Mouse (Mus musculus) adrenal gland, postnatal 10 days (tissue): Measurements from ENCODE around the gene Ggact. TPM values are rescaled to one million over a fixed set of nuclear protein-coding genes. Genes with fewer than 3 reads are reported as not detected.
A peak's percentile ranks its signal among the peaks of the same experiment; 100 is the strongest.

Source experiments
- DNase-seq: peaks from one replicate; pipeline ENCODE4 v3.0.0; 2021; ENCODE audit warnings: mixed read lengths
- total RNA-seq, 2 experiments: library from RNA; stranded (reverse); gene quantifications; 2 replicates each; pipeline ENCODE4 v1.2.3; 2021

The Ggact gene
- total RNA-seq, 2 experiments from 2014 or later = 36.5 to 45.0 TPM

DNA sequence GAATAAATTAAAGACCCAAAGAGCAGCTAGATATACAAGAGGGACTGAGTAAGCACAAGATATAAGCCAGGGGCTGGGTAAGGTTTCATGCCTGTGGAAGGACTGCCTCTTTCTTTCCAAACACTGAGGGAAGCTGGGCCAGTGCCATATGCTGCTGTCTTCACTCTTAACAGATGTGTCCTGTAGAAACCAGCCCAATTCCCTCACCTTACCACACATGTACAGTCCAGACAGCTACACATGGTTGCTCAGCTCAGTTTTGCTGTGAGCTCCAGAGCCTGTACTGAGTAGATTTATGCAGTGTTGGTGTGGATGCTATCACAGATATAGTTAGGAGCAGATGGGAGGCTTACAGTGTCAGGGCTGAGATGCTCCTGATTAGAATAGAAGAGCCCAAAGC lies 12.9 kb downstream of the Ggact start:
- no peak for DNase-seq

DNA sequence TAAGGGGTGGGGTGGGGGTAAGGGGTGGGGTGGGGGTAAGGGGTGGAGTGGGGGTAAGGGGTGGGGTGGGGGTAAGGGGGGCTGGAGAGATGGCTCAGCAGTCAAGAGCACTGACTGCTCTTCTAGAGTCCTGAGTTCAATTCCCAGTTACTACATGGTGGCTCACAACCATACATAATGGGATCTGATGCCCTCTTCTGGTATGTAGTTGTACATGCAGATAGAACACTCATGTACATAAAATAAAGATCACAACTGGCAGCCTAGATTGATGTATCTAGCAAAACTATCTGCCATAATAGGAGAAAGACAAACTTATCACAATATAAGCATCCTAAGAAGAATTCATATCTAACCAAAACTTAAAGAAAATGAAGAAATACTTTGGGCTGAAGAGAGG lies 15.0 kb downstream of the Ggact start:
- DNase-seq = no peak

DNA sequence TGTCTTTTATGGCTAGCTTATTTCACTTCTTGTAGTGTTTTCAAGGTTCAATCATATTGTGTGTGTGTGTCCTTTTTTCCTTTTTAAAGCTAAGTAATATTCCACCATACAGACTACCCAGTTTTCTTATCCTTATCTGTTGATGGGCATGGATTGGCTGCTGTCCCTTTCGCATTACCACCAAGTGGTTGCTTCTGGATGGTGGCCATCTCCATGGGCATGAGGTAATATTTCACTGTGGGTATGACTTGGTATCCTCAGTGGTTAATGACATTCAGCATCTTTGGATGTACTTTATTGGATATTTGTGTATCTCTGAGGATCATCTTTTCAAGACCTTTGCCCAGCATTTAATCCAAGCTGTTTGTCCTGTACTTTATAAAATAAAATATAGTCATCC lies 17.5 kb downstream of the Ggact start:
- no peak for DNase-seq

DNA sequence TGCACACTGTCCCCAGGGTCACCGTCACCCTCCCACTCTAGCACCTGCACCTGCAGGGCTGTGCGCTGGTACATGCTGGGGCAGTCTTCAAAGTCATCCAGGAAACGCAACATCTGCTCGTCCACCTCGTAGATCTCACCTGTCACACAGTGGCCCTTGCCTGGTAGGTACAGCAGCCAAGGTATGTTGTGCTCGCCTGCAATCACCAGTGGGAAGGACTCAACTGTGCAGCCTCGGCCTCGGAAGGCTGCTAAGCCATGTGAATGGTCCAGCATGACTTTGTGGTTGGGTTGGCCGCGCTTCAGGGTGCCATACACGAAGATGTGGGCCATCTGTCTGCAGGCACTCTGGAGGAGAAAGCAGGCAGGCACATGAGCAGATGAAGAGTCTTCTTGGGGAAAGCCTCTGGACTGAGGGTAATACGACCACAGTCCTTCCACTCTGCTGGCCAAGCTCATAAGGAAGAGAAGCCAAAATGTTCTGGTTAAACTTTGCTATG lies 22.0 kb downstream of the Ggact start:
- no peak for DNase-seq

DNA sequence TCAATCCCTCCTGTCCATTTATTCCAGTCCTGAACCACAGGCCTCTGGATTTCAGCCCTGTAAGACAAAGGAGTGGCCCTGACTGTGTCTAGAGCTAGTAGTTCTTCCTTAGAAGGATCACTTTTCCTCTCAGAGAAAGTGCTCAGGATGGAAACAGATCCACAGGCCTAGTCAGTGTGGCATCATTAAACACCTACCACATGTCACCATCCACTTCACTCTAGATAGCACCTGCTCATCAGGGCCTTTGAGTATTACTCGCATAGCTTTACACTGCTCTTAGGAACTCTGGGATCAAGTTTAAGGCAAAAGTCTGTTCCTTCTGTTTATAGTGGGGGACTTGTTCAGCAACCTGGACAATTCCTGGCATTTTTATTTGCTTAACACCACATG lies 25.1 kb downstream of the Ggact start:
- DNase-seq = no peak

DNA sequence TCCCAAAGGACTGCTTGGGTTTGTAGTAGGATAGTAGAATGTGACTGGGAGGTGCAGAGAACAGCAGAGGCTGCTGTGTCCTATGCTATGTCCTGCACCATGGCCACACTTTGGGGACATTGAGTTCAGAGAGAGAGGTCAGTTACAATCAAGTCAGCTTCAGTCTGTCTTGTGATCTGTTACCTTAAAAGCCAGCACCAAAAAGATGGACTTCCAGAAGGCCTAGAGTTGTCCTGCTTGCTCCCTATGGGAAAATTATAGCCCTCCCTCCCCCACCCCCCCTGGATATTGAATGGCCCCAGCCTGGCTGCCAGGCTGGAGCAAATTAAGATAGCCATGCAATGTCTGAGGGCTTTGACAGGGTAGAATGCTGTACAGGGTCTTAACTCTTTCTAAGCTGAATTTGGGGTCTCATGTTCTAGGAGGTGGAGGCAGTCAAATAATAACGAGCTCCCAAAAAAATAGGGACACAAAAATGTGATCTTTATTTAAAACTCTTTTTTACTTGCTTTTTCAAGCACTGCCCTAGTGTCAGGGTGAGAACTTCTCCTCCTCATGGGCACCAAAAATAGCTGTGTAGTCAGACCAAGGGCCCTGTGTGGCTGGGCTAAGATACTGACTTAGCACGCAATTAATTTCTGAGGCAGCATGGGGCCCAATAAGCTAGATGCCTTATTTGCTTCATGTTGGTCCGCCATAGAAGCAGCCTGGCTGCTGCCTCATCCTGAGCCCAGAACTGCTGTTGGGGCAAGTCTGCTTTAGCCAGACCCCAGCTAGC lies 25.7 kb downstream of the Ggact start:
- no peak for DNase-seq

DNA sequence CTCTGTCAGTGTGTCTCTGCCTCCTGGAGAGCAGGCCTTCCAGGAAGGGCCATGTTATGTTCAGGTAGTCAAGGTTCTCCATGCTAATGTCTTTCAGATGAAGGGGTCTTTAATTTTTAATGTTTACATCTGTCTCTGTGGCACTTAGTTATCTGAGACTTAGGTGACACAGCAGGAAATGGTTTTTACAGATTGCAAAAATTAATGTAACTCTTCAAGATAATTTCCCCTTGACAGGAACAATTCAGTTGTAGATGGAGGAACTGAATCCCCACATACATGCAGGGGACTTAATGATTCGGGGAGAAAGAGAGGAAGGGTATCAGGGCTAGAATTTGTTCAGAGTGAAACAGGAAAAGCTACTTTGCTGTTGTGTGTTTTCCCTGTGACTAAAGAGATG lies 26.3 kb downstream of the Ggact start:
- no peak for DNase-seq

DNA sequence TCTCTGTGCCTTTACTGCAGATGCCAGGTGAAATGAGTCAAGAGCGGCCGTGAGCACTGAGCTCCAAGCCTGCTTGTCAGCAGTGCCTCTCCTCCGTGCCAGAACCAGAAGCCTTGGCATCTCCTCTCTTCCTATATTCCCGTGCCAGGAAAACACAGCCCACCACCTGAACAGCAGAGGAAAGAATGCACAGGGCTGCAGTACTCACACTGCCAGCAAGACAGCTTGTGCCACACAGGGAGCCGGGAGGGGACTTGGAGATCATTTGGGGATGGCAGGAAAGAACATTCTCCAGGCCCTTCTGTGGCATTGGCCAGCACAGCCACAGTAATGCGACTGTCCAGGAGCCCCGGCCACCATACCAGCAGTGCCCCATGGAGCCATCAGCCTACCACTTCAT lies 27.7 kb downstream of the Ggact start:
- no peak for DNase-seq

DNA sequence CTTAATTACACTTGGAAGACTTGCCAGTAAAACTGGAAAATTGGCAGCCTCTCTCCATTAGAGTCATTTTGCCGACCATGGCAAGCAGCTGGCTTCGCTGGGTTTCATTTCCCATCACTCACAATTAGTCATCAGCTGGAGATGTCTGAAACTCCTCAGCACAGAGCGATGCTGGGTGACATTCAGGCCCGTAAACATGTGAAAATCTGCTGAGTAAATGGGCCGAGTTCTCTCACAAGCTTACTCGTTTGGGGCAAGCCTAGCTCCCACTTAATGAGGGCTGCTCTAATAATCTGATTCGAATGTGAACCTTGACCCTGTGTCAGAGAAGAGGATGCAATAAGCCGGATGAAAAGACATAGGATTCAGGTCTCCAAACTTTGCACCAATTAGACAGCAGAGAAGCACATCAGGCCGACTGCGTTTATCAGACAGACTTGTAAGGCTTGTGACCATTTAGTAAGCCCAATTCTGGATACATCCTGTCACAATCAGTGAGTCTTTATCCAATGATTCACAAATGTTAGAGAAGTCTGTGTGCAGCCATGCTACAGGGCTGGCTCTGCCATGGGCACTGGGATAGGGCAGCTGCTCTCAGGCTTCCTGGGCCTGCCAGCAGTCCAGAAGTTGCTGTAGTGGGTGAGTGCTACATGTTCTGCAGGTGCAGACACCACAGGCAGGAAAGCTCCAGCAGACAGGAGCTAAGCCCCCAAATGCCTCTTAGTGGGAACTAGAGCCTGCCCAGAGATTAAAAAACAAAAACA lies 29.6 kb downstream of the Ggact start:
- no peak for DNase-seq

DNA sequence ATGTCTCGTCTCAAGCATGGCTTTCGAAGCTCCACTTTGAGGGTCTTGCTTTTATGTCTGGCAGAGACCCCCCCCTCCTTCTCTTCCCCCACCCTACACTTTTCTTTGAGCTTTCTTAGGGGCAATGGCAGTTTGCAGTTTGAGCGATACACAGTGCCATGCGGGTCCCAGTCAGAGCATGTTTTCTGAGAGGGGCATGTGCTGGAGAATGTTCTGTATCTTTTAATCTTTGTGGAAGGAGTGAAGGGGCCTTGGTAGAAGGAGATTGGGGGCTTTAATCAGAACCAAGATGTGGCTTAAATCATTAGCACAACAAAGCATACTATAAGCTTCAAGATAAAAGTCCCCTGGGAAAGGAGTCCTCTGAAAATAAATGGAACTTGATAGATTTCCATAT lies 30.1 kb downstream of the Ggact start:
- no peak for DNase-seq

DNA sequence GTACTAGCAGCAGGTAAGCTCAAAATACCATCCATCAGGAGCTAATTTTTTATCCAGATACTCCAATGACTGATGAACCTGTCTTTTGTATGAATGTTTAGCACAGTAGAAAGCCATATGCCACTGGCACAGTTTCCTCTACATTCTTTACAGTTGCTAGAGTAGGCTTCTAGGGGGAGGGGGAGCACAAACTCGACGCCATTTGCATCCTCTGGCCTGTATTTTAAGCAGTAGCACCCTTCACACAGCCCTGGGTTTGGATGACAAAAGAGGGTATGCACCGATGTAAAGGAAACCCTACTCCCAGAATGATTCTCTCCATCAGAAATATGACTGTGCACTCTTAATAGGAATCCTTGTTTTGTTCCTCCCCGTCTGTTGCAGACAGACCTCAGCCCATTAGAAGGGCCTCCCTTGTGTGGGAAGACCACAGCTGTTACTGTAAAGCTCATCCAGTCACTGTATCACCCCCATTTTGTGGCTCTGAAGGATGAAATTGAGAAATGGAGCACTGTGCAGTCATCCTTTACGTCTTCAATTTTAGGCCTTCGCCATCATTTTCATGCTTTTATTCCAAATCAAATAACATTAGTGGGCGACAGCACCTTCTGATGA lies 30.7 kb downstream of the Ggact start:
- DNase-seq = no peak

DNA sequence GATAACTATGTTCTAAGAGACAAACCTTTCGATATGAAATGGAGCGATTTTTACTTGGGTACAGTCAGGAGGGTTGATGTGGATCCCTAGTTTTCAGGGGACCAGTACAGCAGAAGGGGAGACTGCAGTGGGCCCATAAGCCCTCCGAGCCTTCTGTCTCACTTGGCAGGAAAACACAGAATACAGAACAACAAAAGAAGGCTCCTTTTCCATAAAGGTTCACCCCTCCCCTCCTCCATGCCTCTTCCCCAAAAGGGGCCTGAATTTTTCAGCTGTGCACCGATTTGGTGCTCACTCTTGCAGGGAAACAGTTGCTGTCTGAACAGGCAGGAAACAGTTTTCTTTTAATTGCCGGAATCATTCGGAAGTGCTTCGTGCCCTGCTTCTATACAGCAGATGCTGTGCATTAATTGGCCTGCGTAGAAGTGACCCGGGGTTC lies 31.3 kb downstream of the Ggact start:
- no peak for DNase-seq

DNA sequence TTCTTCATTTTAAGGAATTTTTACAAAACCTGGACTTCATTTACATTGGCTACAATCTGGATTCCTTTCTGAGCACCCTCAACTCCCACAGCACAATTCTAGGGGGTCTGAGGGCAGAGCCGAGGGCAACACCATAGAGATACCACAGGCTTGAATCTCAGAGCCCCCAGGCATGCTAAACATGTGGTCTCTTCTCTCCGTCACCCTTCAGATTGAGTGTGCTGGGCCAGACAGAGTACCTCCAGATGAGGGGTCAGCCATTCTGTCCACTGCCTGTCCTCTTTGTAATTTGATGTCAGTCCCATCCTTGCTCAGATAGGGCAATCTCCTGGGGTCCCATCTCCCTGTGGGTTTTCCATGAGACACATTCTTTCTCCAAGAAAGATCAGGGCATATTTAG lies 31.9 kb downstream of the Ggact start:
- no peak for DNase-seq

DNA sequence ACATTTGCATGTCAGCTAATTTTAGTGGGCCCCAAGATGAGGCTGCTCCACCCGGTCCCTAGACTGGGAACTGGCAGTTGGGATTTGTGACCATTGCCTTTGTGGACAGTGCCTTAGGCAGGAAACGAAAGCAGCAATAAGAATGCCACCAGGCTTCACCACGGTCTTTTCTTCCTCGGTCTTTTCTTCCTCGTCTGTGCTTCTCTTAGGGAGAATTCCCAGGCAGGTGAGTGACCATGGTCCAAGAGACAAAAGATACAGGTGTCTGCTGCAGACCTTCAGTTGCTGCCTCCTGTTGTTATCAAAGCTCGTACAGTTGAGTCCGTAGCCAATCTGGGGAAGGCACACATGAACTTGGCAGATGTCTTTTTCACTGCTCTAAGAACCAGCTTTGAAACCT lies 33.3 kb downstream of the Ggact start:
- DNase-seq = no peak

DNA sequence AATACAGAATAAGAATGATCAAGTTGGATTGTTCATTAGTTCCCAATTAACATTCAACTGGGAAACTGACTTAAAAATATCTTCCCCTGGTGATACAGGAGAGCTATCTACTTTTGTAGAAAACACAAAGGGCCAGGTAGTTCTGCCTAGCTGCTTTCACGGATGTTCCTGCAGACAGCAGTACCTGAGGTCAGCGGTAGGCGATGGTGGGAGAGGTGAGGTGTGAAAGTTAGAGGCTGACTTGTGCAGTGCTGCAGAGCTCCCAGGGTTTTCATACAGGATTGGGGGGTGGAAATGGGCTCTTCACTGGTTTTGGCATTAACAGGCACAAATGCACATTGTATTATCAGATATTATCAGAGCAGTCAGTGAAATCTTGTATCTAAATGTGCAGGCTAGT lies 35.8 kb downstream of the Ggact start:
- no peak for DNase-seq

DNA sequence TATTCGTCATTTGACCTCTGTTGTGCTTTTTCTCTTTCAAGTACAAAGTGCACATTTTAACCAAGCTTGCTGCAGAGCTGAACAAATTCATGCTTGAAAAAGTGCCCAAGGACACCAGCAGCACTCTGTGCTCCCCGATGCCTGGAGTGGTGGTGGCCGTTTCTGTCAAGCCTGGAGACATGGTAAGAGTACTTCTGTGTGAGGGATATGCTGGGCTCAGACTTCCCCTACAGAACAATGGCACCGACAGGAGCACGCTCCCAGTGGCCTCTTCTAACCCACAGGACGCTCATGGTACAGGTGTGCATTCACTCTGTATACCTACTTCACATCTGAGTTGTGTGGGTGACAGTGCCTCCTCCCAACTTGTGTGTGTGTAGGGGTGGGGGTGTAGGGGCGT lies 36.8 kb downstream of the Ggact start:
- DNase-seq = peak; percentile 37

DNA sequence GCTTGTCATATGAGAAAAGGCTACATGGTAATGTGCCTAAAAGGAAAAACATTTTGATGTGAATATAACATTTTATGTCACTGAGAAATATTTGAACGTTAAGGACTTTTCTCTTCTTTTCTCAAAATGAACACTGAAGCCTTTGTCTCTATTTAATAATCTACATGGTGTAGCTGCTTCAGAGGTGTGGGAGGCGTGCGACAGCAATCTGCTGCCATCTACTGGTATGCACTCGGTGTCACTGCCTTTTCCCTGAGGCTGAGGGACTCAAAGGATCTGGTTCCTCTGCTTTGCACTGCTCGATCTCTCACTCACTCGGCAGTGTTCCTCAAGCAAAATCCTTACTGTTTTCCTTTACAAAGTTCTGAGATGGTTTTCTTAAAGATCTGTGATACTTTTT lies 37.4 kb downstream of the Ggact start:
- peak; percentile 83 for DNase-seq

DNA sequence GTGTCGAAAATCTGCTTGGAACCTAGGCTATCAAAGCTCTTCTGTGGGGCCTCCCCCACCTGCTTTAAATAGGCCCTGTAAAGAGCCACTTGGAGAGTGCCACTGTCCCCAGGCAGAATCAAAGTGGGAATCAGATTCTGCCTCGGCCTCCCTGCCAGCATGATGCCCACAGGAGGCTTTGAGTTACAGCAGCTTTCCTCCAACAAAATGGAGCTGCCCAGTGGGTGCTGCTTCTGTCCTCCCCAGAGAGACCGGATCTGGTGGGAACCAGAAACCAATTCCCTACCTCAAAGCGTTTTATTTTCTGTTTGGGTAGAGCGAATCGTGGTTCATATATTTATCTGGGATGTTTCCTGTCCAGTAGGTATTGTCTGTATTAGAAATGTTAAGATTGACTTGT lies 37.9 kb downstream of the Ggact start:
- no peak for DNase-seq

DNA sequence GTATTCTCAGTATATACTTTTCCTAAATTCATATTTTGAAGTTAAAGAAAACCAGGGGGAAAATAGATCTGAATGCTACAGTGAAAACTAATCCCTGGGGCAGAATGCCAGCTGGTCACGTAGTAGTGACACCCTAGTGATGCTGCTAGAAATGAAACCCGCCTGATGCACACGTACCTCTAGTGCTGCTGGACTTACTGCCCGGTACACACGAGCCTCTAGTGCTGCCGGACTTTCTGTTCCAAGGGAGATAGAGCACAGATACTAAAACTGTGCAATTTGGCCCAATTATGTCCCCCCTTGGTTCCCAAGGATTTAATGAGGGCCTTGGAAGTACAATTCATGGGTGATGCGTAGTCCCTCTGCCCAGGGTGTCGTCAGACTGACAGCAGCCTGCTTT lies 38.5 kb downstream of the Ggact start:
- no peak for DNase-seq

DNA sequence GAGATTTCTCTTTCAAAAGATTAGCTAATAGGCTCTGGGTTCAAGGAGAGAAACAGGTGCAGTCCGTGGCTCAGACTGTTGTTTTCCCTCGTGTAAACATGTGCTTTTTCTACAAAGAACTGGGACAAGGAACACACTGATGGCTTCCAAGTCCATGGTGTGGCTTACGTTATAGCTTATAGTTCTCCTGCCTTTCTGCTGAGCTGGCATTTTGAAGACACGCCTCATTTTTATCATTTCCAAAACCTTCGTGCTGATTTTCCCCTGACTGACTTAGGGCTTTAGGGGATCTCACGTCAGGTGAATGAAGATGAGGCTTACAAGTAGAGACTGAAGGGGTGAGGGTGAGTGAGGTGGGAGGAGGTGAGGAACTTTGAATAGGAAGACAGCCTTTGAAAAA lies 40.9 kb downstream of the Ggact start:
- DNase-seq = no peak

DNA sequence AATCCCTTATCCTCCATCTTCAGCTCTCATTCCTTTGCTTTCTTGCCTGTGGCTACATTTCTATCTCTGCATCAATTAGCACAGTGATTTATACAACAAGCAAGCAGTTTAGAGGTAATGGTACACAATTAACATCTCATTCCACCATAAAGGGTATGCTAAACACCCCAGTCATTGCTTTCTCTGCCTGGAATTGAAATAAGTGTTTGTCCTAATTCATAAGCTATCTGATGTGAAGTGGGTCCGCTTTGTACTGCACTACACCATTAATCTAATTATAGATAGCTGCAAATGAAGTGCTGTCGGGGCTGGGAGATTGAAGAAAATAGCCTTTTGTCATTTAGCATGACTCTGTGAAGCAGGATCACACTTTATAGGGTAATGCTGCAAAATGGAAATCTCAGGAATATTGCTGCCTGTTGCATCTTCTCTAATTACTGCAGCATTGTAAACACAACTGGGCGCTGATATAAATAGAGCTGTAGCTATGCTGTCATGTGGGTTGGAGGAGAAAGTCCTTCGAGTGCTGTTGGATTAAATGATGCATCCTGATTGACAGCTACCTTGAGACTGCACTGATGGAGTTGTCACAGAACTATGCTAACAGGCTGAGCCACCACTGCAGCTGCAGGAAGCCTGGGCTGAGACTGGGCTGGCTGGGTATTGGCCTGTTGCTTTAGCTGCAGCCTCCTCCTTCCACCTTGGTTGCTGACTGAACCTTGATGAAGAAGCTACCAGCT lies 41.5 kb downstream of the Ggact start:
- no peak for DNase-seq

DNA sequence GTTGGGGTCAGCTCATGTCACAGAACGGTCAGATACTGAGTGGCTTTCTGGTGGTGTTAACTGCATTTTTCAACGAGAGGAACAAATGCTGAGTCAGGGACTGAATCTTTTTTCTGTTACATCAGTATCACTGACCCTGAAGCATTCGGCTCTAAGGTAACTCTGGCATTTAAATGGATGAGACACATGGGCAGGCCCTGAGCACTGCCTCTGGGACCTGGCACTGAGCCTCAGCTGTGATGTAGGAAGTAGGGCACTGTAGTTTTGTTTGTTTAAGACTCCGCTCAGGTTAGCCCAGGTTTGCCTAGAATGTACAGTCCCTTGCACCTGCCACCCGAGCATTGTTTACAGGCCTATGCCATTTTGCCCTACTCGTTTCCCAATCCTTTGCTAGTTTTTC lies 43.7 kb downstream of the Ggact start:
- DNase-seq = peak; percentile 63
